Mouse (Mus musculus) heart, embryonic 10.5 days (tissue): ENCODE data around the gene Rnf13. TPM values are rescaled to one million over a fixed set of nuclear protein-coding genes. Genes with fewer than 3 reads are reported as not detected.

ENCODE experiments used
- DNase-seq: peaks from one replicate; pipeline ENCODE4 v3.0.0-alpha.2; 2017; ENCODE audit warnings: low spot score
- H3K27ac ChIP-seq: fragments of 300-500 bp; sonication (generic); 2 replicates; pipeline ENCODE4 v1.5.1; 2016; ENCODE audit warnings: mild to moderate bottlenecking
- H3K27me3 ChIP-seq: fragments of 300-500 bp; sonication (generic); 2 replicates; pipeline ENCODE4 v1.6.1; 2016; ENCODE audit warnings: mild to moderate bottlenecking; ENCODE audit not compliant: poor library complexity, insufficient read depth, severe bottlenecking
- H3K36me3 ChIP-seq: fragments of 300-500 bp; sonication (generic); 2 replicates; pipeline ENCODE4 v1.6.1; 2016; ENCODE audit warnings: mild to moderate bottlenecking, moderate library complexity
- H3K4me1 ChIP-seq: fragments of 300-500 bp; sonication (generic); 2 replicates; pipeline ENCODE4 v1.6.1; 2016; ENCODE audit warnings: mild to moderate bottlenecking
- H3K4me3 ChIP-seq: fragments of 300-500 bp; sonication (generic); 2 replicates; pipeline ENCODE4 v1.5.1; 2016; ENCODE audit warnings: mild to moderate bottlenecking, moderate library complexity
- H3K9me3 ChIP-seq: fragments of 300-500 bp; sonication (generic); 2 replicates; pipeline ENCODE4 v1.6.1; 2016; ENCODE audit warnings: mild to moderate bottlenecking, moderate library complexity
- WGBS: fragments of 180-500 bp; shearing (Covaris S2); methylation state at CpG from one replicate; pipeline ENCODE4 v1.1.7; 2016; 5-methylcytosine and 5-hydroxymethylcytosine counted together
- polyA plus RNA-seq: library from polyadenylated mRNA; unstranded; fragments of >200 nt; fragmentation: Nextera tagmentation; extraction: Ambion mirVana; gene quantifications from 2 replicates; pipeline ENCODE4 v1.2.1, GENCODE M21; 2016

The Rnf13 gene
- 40.5 and 51.8 TPM in 2 replicates for polyA plus RNA-seq

- peak within 1 kb of the TSS; percentile 93 for H3K27ac ChIP-seq
- no peaks in the 10 kb centered on the region for H3K27me3 ChIP-seq
- peaks cover 5% of the 10 kb centered on the region for H3K4me1 ChIP-seq
- peak; percentile 98 for DNase-seq
- WGBS, result under 1% methylated on average over 59 of the region's 59 CpGs
- H3K4me3 ChIP-seq, result peak within 1 kb of the TSS; percentile 85
- no peaks in the 10 kb centered on the region for H3K36me3 ChIP-seq
- H3K9me3 ChIP-seq, result no peaks in the 10 kb centered on the region
Measured at GRCm38 (mm10) chr3:57735511-57736370, at the start of gene Rnf13. TSS of gene Rnf13 (plus strand) at chr3:57736062.

- DNase-seq, result no peak
- no peaks in the 10 kb centered on the region for H3K4me1 ChIP-seq
- WGBS, result 80% methylated on average over 4 of the region's 4 CpGs
- H3K36me3 ChIP-seq, result no peaks in the 10 kb centered on the region
- no peak overlapping the region for H3K27ac ChIP-seq
- H3K9me3 ChIP-seq, result no peaks in the 10 kb centered on the region
- H3K27me3 ChIP-seq, result no peaks in the 10 kb centered on the region
- H3K4me3 ChIP-seq, result no peak overlapping the region
Measured at GRCm38 (mm10) chr3:57691772-57692171, 44.1 kb upstream of the Rnf13 start.

GRCm38 (mm10) chr3:57692719-57693118 is 43.1 kb upstream of the Rnf13 start, which contains the start of gene Ankub1:
TSS of gene Ankub1 (minus strand) at chr3:57692799.
- no peaks in the 10 kb centered on the region for H3K4me1 ChIP-seq
- no peak for DNase-seq
- H3K27me3 ChIP-seq, result no peaks in the 10 kb centered on the region
- no peak within 1 kb of the TSS for H3K27ac ChIP-seq
- H3K36me3 ChIP-seq, result no peaks in the 10 kb centered on the region
- no peaks in the 10 kb centered on the region for H3K9me3 ChIP-seq
- WGBS, result 72% methylated on average over 2 of the region's 2 CpGs
- H3K4me3 ChIP-seq, result no peak within 1 kb of the TSS

GRCm38 (mm10) chr3:57696249-57696648 is 39.6 kb upstream of the Rnf13 start:
- DNase-seq, result no peak
- no peaks in the 10 kb centered on the region for H3K36me3 ChIP-seq
- no peak overlapping the region for H3K27ac ChIP-seq
- no peaks in the 10 kb centered on the region for H3K27me3 ChIP-seq
- H3K4me1 ChIP-seq, result no peaks in the 10 kb centered on the region
- H3K4me3 ChIP-seq, result no peak overlapping the region
- WGBS, result 88% methylated on average over 4 of the region's 4 CpGs
- H3K9me3 ChIP-seq, result no peaks in the 10 kb centered on the region

GRCm38 (mm10) chr3:57696779-57697178 is 39.1 kb upstream of the Rnf13 start:
- no peak for DNase-seq
- Histone ChIP-seq H3K27ac (no peak overlapping the region), H3K4me1 (no peaks in the 10 kb centered on the region), H3K9me3 (no peaks in the 10 kb centered on the region), H3K36me3 (no peaks in the 10 kb centered on the region), H3K27me3 (no peaks in the 10 kb centered on the region), H3K4me3 (no peak overlapping the region)
- 91% methylated on average over 9 of the region's 9 CpGs for WGBS

GRCm38 (mm10) chr3:57714151-57714550 is 21.7 kb upstream of the Rnf13 start:
- Histone ChIP-seq H3K27me3 (no peaks in the 10 kb centered on the region), H3K4me3 (no peak overlapping the region), H3K36me3 (no peaks in the 10 kb centered on the region), H3K9me3 (no peaks in the 10 kb centered on the region), H3K4me1 (no peaks in the 10 kb centered on the region), H3K27ac (no peak overlapping the region)
- WGBS, result 88% methylated on average over 6 of the region's 6 CpGs
- DNase-seq, result no peak

GRCm38 (mm10) chr3:57732206-57732915 is 3.5 kb upstream of the Rnf13 start:
- WGBS, result 79% methylated on average over 5 of the region's 5 CpGs
- H3K27me3 ChIP-seq, result no peaks in the 10 kb centered on the region
- DNase-seq, result no peak

GRCm38 (mm10) chr3:57736419-57737095 is 695 bp downstream of the Rnf13 start:
- Histone ChIP-seq H3K9me3 (no peaks in the 10 kb centered on the region), H3K4me3 (peak overlapping the region; percentile 85), H3K27ac (peak overlapping the region; percentile 93), H3K4me1 (peaks cover 5% of the 10 kb centered on the region), H3K36me3 (no peaks in the 10 kb centered on the region), H3K27me3 (no peaks in the 10 kb centered on the region)
- 2% methylated on average over 13 of the region's 13 CpGs for WGBS
- DNase-seq, result no peak

More at GRCm38 (mm10) chr3:57732206-57732915, 3.5 kb upstream of the Rnf13 start:
- Histone ChIP-seq H3K36me3 (no peaks in the 10 kb centered on the region), H3K4me1 (peaks cover 5% of the 10 kb centered on the region), H3K9me3 (no peaks in the 10 kb centered on the region), H3K4me3 (no peak overlapping the region), H3K27ac (no peak overlapping the region)

GRCm38 (mm10) chr3:57739830-57740229 is 4.0 kb downstream of the Rnf13 start:
- no peak overlapping the region for H3K27ac ChIP-seq
- no peaks in the 10 kb centered on the region for H3K27me3 ChIP-seq
- no peak overlapping the region for H3K4me3 ChIP-seq
- H3K4me1 ChIP-seq, result peaks cover 5% of the 10 kb centered on the region
- no peaks in the 10 kb centered on the region for H3K36me3 ChIP-seq
- no peaks in the 10 kb centered on the region for H3K9me3 ChIP-seq
- 96% methylated on average over 1 of the region's 1 CpGs for WGBS
- no peak for DNase-seq

- no peak for DNase-seq
- Histone ChIP-seq H3K36me3 (no peaks in the 10 kb centered on the region), H3K4me1 (0 out of 2 replicates have a peak, but pooled peaks cover 3% of the 10 kb centered on the region), H3K9me3 (no peaks in the 10 kb centered on the region), H3K27me3 (no peaks in the 10 kb centered on the region), H3K4me3 (no peak overlapping the region), H3K27ac (no peak overlapping the region)
- WGBS, result 90% methylated on average over 3 of the region's 3 CpGs
Measured at GRCm38 (mm10) chr3:57748576-57749267, 12.9 kb downstream of the Rnf13 start.

- no peaks in the 10 kb centered on the region for H3K4me1 ChIP-seq
- no peak overlapping the region for H3K27ac ChIP-seq
- DNase-seq, result no peak
- 88% methylated on average over 2 of the region's 2 CpGs for WGBS
- no peaks in the 10 kb centered on the region for H3K9me3 ChIP-seq
- no peaks in the 10 kb centered on the region for H3K27me3 ChIP-seq
- no peaks in the 10 kb centered on the region for H3K36me3 ChIP-seq
- H3K4me3 ChIP-seq, result no peak overlapping the region
Measured at GRCm38 (mm10) chr3:57776915-57777314, 41.1 kb downstream of the Rnf13 start.

- Histone ChIP-seq H3K27me3 (no peaks in the 10 kb centered on the region), H3K27ac (no peak overlapping the region; the same call in 1 of the 2 replicates), H3K4me3 (no peak overlapping the region), H3K4me1 (no peaks in the 10 kb centered on the region; the same call in 1 of the 2 replicates), H3K36me3 (no peaks in the 10 kb centered on the region), H3K9me3 (no peaks in the 10 kb centered on the region)
- DNase-seq, result no peak
- WGBS, result 70% methylated on average over 4 of the region's 4 CpGs
Measured at GRCm38 (mm10) chr3:57788472-57788871, 52.6 kb downstream of the Rnf13 start.
